Mouse (Mus musculus): Measurements from ENCODE around the gene Fbxw4.

DNA sequence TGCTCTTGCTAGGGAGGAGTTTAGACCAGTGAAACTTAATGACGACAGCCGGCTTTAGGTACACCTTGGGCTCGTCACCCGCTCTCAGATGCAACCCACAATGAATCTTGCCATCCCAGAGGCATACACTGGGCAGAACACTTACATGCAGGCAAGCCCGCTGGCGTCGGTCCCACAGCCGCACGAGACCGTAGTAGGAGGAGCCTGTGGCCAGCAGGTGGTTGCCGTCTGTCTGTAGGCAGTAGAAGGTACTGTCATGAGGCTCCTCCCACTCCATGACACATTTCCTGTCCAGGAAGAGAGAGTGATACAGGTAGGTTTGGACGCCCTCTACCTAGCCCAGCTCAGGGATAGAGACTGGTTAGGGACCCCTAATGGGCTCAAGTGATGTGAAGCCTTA is 81.1 kb downstream of the Fbxw4 start:
- TF ChIP-seq POLR2A (IDR thresholded peaks at IDR 0.05; ENCODE audit: insufficient read depth, low read depth, low read length) (no peak), CTCF (IDR thresholded peaks at IDR 0.05; ENCODE audit: insufficient read depth, low read depth, low read length) (no peak)
